Mouse (Mus musculus): ENCODE results near the gene Cd274. TPM values are rescaled to one million over a fixed set of nuclear protein-coding genes. Genes with fewer than 3 reads are reported as not detected.

Gene Cd274
- polyA plus RNA-seq, 1 experiment: 1.9 TPM

DNA sequence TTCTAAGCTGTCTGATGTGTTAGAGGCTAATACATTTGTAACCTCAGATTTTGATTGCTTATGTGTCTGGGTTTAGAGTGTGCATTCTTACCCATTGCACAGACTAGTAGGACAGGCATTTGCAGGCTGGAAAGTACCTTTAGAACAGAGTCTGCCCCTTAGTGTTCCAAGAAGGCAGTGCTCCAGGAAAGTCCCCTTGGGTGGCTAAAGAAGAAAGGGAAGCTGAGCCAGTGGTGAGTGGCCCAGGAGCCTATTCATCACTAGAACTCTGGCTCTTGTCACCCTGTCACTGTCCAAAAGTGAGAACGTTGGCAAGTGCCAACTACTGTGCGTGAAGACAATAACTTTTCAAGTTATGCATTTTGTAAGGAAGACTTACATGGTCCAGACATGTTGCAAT is 50.6 kb downstream of the Cd274 start:
- Histone ChIP-seq H3K4me3 (ENCODE audit: insufficient read depth, low read length) (no peak overlapping the region), H3K4me1 (ENCODE audit: control insufficient read depth, insufficient read depth, low read length) (no peaks in the 10 kb centered on the region), H3K27ac (ENCODE audit: insufficient read depth, low read length) (no peak overlapping the region)
- TF ChIP-seq CTCF (IDR thresholded peaks at IDR 0.05; ENCODE audit: extremely low read depth, insufficient read depth, low read length) (no peak), POLR2A (IDR thresholded peaks at IDR 0.05; ENCODE audit: extremely low read depth, insufficient read depth, low read length) (no peak)

DNA sequence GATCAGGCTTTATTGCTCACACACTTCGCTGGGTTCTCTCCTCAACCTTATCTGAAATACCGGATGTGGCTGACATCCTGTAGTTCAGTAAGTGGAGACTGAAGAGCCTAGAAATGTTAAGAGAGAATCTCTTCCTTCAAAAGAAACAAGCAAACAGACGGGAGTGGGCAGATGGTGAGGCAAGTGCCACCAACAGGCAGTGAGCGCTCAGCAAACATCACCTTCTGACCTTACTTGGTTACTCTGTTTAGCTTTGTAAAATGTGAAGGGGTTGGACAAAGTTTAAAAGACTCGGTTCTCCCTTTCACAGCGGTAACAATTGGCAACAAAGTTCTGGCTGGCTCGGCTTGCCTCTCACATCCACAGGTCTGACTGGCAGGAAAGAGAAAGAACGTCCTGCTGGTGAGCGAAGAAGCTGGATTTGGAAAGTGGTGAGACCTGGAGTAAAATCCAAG is 51.4 kb downstream of the Cd274 start:
- TF ChIP-seq CTCF (IDR thresholded peaks at IDR 0.05; ENCODE audit: extremely low read depth, insufficient read depth, low read length) (no peak), POLR2A (IDR thresholded peaks at IDR 0.05; ENCODE audit: extremely low read depth, insufficient read depth, low read length) (no peak)
- Histone ChIP-seq H3K4me3 (ENCODE audit: insufficient read depth, low read length) (no peak overlapping the region), H3K27ac (ENCODE audit: insufficient read depth, low read length) (no peak overlapping the region), H3K4me1 (ENCODE audit: control insufficient read depth, insufficient read depth, low read length) (no peaks in the 10 kb centered on the region)

DNA sequence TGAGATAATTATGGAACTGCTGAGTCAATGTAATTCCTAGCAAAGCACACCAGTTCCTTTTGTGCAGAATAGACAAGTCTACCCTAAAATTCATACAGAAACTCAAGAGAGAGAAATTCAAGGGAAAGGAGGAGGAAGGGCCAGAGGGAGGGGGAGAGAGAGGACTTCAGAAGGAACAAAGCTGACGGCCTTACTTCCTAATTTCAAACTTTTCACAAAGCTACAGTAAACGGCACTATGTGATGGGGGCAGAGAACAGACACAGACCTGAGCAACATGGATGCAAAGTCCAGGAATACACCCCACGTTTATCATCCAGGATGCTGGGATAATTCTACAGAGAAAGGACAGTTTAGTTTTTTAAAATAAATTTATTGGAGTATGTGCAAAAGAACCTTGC is 52.3 kb downstream of the Cd274 start:
- Histone ChIP-seq H3K27ac (ENCODE audit: insufficient read depth, low read length) (no peak overlapping the region), H3K4me3 (ENCODE audit: insufficient read depth, low read length) (no peak overlapping the region), H3K4me1 (ENCODE audit: control insufficient read depth, insufficient read depth, low read length) (no peaks in the 10 kb centered on the region)
- no peak for TF ChIP-seq CTCF (IDR thresholded peaks at IDR 0.05; ENCODE audit: extremely low read depth, insufficient read depth, low read length)
- no peak for TF ChIP-seq POLR2A (IDR thresholded peaks at IDR 0.05; ENCODE audit: extremely low read depth, insufficient read depth, low read length)

DNA sequence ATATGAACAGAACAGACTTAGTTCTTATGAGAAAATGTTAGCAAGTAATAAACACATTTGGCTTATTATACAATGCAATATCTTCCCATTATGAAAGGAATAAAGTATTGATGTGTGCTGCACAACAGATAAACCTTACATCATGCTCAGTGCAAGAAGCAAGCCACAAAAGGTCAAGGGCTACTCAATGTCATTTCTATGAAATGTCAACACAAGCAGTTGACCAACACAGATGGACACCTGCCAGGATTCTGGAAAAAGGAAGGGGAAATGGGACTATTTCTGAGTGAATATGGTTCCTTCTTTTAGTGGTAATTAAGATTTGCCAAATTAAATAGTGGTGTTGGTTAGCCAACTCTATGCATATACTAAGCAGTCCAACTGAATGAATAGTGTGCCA is 52.7 kb downstream of the Cd274 start:
- Histone ChIP-seq H3K4me3 (ENCODE audit: insufficient read depth, low read length) (no peak overlapping the region), H3K4me1 (ENCODE audit: control insufficient read depth, insufficient read depth, low read length) (no peaks in the 10 kb centered on the region), H3K27ac (ENCODE audit: insufficient read depth, low read length) (no peak overlapping the region)
- TF ChIP-seq CTCF (IDR thresholded peaks at IDR 0.05; ENCODE audit: extremely low read depth, insufficient read depth, low read length): no peak
- TF ChIP-seq POLR2A (IDR thresholded peaks at IDR 0.05; ENCODE audit: extremely low read depth, insufficient read depth, low read length): no peak

DNA sequence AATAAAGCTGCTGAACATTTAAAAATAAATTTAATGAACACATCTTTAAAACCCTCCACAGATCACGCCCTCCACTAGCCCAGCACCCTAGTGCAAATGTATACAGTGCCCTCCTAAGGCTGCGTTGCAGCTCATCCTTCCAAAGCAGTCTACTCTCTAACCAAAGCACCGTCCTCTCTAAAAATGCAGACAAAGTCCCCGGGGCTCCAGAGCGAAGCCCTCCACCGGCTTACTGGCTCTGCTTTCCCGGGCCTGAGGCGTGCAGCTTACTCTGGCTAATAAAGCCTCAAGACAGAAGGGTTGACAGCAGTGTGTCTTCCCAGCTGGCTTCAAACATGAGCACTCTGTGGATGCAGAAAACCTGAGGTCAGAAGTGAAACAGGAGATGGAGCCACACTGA is 53.1 kb downstream of the Cd274 start:
- no peak for TF ChIP-seq CTCF (IDR thresholded peaks at IDR 0.05; ENCODE audit: extremely low read depth, insufficient read depth, low read length)
- no peak for TF ChIP-seq POLR2A (IDR thresholded peaks at IDR 0.05; ENCODE audit: extremely low read depth, insufficient read depth, low read length)
- Histone ChIP-seq H3K4me3 (ENCODE audit: insufficient read depth, low read length) (no peak overlapping the region), H3K4me1 (ENCODE audit: control insufficient read depth, insufficient read depth, low read length) (no peaks in the 10 kb centered on the region), H3K27ac (ENCODE audit: insufficient read depth, low read length) (no peak overlapping the region)

DNA sequence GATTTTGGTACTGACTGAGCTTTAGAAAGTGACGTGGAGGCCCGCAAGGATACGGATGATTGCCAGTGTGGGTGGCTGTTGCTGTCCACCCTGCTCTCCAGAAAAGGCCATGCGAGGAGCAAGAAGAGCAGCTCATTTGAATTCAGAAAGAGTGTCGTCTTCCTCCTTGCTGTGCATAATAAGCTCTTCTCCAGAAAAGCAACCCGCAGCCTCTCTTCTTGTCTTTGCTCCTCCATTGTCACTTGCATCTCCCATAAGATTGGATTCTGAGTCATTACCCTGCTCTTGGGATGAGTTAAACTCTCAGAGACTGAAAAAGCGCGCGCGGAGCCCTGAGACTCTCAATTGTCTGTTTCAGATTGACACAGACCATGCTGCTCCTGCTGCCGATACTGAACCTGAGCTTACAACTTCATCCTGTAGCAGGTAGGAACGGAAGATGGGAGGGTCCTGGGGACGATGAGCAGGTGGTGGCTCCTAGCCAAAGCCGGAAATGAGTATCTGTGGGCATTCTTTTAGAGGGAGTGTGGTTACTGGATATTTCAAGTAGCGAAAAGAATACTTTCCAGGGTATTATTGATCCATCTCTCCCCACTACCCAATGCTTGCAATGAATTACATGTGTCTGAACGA is 54.9 kb downstream of the Cd274 start:
- H3K27ac ChIP-seq (ENCODE audit: insufficient read depth, low read length): no peak overlapping the region
- TF ChIP-seq CTCF (IDR thresholded peaks at IDR 0.05; ENCODE audit: extremely low read depth, insufficient read depth, low read length) (no peak), POLR2A (IDR thresholded peaks at IDR 0.05; ENCODE audit: extremely low read depth, insufficient read depth, low read length) (no peak)
- H3K4me3 ChIP-seq (ENCODE audit: insufficient read depth, low read length): no peak overlapping the region
- no peaks in the 10 kb centered on the region for H3K4me1 ChIP-seq (ENCODE audit: control insufficient read depth, insufficient read depth, low read length)

DNA sequence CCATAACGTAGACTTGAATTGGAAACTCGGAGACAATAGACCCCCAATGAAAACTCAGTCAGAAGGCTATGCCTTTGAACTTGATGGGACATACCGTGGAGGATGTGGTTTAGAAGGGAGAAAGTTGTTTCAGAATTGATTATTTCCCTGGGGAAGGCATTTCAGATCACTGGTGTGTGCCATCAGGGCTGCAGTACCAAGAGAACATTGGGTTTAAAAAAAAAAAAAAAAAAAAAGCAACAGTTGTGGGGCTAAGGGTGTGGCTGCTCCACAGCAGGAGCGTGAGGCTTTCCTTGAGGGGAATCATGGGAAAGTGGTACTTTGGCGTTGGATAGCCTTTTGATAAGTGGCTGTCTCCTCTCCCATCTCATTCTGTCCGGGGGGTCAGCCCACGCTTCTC is 55.5 kb downstream of the Cd274 start:
- TF ChIP-seq CTCF (IDR thresholded peaks at IDR 0.05; ENCODE audit: extremely low read depth, insufficient read depth, low read length) (no peak), POLR2A (IDR thresholded peaks at IDR 0.05; ENCODE audit: extremely low read depth, insufficient read depth, low read length) (no peak)
- no peak overlapping the region for H3K27ac ChIP-seq (ENCODE audit: insufficient read depth, low read length)
- H3K4me1 ChIP-seq (ENCODE audit: control insufficient read depth, insufficient read depth, low read length): no peaks in the 10 kb centered on the region
- no peak overlapping the region for H3K4me3 ChIP-seq (ENCODE audit: insufficient read depth, low read length)

DNA sequence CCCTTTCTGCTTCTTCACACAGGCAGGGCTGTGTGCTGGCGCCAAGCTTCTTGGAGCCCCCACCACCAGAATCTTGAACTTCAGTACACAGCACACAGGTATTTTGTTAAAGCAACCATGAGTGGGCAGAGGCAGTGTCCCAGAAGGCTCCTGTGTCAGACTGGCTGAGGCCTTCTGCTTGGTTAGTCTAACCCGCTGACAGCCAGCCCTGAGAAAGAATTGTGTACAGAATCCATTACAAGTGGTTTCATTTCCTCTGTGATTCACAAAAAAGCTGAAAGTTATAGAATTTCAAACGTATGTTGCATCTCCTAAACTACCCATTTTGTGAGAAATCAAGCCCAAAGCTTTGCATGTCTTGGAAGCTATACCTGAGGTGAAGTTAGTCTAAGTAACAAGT is 63.3 kb downstream of the Cd274 start:
- TF ChIP-seq POLR2A (IDR thresholded peaks at IDR 0.05; ENCODE audit: extremely low read depth, insufficient read depth, low read length) (no peak), CTCF (IDR thresholded peaks at IDR 0.05; ENCODE audit: extremely low read depth, insufficient read depth, low read length) (no peak)
- Histone ChIP-seq H3K4me3 (ENCODE audit: insufficient read depth, low read length) (no peak overlapping the region), H3K4me1 (ENCODE audit: control insufficient read depth, insufficient read depth, low read length) (no peaks in the 10 kb centered on the region), H3K27ac (ENCODE audit: insufficient read depth, low read length) (no peak overlapping the region)

DNA sequence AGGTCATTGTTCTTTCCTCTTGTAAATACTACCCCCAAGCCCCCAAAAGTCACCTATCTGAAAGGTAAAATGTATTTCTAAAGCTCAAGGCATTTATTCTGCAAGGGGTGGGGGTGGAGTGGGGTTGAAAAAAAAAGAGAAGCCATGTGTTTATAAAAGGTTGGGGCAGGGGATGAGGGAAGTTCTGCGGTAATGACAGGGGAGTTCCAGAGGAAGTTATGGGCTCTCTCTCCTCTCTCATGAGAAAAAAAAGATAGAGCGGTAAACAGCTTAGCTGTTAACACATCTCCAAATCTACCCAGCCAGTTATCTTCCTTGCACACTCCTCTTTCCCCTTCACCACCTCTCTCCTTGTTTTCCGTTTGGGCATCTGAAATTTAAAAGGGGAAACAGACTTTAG is 63.7 kb downstream of the Cd274 start:
- H3K4me3 ChIP-seq (ENCODE audit: insufficient read depth, low read length): no peak overlapping the region
- H3K4me1 ChIP-seq (ENCODE audit: control insufficient read depth, insufficient read depth, low read length): no peaks in the 10 kb centered on the region
- H3K27ac ChIP-seq (ENCODE audit: insufficient read depth, low read length): no peak overlapping the region
- no peak for TF ChIP-seq CTCF (IDR thresholded peaks at IDR 0.05; ENCODE audit: extremely low read depth, insufficient read depth, low read length)
- TF ChIP-seq POLR2A (IDR thresholded peaks at IDR 0.05; ENCODE audit: extremely low read depth, insufficient read depth, low read length): no peak

DNA sequence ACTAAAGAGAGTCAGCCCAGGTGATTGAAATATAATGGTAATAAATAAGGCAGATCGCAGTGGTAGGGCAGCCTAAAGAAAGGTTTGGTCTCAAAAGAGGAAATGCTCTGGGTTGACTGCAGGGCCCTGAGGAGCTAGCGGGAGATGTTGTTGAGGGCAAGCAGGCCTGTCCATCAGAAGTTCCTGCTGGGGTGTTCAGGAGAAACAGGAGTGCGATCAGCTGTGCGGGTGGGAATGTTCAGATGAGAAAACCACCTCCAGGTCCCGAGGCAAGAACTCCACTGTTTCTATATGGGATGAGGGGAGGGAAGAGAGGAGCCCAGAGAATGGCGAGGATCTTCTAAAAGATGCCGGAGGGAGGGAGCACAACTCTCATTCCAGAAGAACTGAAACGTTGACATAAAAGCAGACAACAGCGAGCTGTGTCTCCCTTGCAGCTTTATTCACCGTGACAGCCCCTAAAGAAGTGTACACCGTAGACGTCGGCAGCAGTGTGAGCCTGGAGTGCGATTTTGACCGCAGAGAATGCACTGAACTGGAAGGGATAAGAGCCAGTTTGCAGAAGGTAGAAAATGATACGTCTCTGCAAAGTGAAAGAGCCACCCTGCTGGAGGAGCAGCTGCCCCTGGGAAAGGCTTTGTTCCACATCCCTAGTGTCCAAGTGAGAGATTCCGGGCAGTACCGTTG is 69.7 kb downstream of the Cd274 start:
- Histone ChIP-seq H3K4me3 (ENCODE audit: insufficient read depth, low read length) (no peak overlapping the region), H3K27ac (ENCODE audit: insufficient read depth, low read length) (no peak overlapping the region), H3K4me1 (ENCODE audit: control insufficient read depth, insufficient read depth, low read length) (no peaks in the 10 kb centered on the region)
- no peak for TF ChIP-seq POLR2A (IDR thresholded peaks at IDR 0.05; ENCODE audit: extremely low read depth, insufficient read depth, low read length)
- no peak for TF ChIP-seq CTCF (IDR thresholded peaks at IDR 0.05; ENCODE audit: extremely low read depth, insufficient read depth, low read length)

Other genes with a start within 250 kb of the Cd274 start
- gene Jak2, start 115.6 kb upstream of the Cd274 start, polyA plus RNA-seq (2012; rRNA removed): 18.4 and 19.2 TPM in 2 replicates
- gene Insl6, start 42.1 kb upstream of the Cd274 start, polyA plus RNA-seq (2012; rRNA removed): 0.53 and 0.54 TPM in 2 replicates
- gene Rln1, start 32.8 kb upstream of the Cd274 start, polyA plus RNA-seq (2012; rRNA removed): 0.51 and 1.0 TPM in 2 replicates
- 37.8 and 38.2 TPM in 2 replicates for gene Plgrkt, start 65 bp upstream of the Cd274 start, polyA plus RNA-seq (2012; rRNA removed)
- 0.08 TPM in 1 of 2 replicates, not detected in the other for gene Pdcd1lg2, start 43.5 kb downstream of the Cd274 start, polyA plus RNA-seq (2012; rRNA removed)
- gene Ric1, start 154.8 kb downstream of the Cd274 start, polyA plus RNA-seq (2012; rRNA removed): 28.9 and 29.9 TPM in 2 replicates

All from cortical plate, adult 2 months (tissue).